Mouse (Mus musculus) heart, embryonic 11.5 days (tissue): ENCODE data around the gene Txndc2. TPM values are rescaled to one million over a fixed set of nuclear protein-coding genes. Genes with fewer than 3 reads are reported as not detected.

Source experiments
- ATAC-seq: fragments of 200-750 bp; cut with Nextera tagmentation; replicated peaks from 2 replicates; pipeline ENCODE4 v1.8.0; 2017; ENCODE audit warnings: moderate library complexity; ENCODE audit not compliant: insufficient number of reproducible peaks, low FRiP score, low TSS enrichment
- H3K27ac ChIP-seq: fragments of 300-500 bp; sonication (generic); 2 replicates; pipeline ENCODE4 v1.5.1; 2014; ENCODE audit warnings: mild to moderate bottlenecking, low read depth, low read length
- H3K27me3 ChIP-seq: fragments of 300-500 bp; sonication (generic); 2 replicates; pipeline ENCODE4 v1.6.1; 2014; ENCODE audit warnings: mild to moderate bottlenecking, low read length, mixed read lengths; ENCODE audit not compliant: control insufficient read depth, insufficient read depth
- H3K36me3 ChIP-seq: fragments of 300-500 bp; sonication (generic); 2 replicates; pipeline ENCODE4 v1.6.1; 2014; ENCODE audit warnings: mild to moderate bottlenecking, low read length, moderate library complexity, mixed read lengths; ENCODE audit not compliant: control insufficient read depth, insufficient read depth
- H3K4me1 ChIP-seq: fragments of 300-500 bp; sonication (generic); 2 replicates; pipeline ENCODE4 v1.6.1; 2014; ENCODE audit warnings: low read length; ENCODE audit not compliant: control insufficient read depth, insufficient read depth
- H3K4me2 ChIP-seq: fragments of 300-500 bp; sonication (generic); 2 replicates; pipeline ENCODE4 v1.6.1; 2014; ENCODE audit warnings: mild to moderate bottlenecking, moderate library complexity
- H3K4me3 ChIP-seq: fragments of 300-500 bp; sonication (generic); 2 replicates; pipeline ENCODE4 v1.5.1; 2014; ENCODE audit warnings: low read depth, low read length
- H3K9ac ChIP-seq: fragments of 300-500 bp; sonication (generic); 2 replicates; pipeline ENCODE4 v1.6.1; 2014; ENCODE audit warnings: mild to moderate bottlenecking, low read depth, low read length, moderate library complexity
- H3K9me3 ChIP-seq: fragments of 300-500 bp; sonication (generic); replicated peaks from 2 replicates; pipeline ENCODE4 v1.6.1; 2016; ENCODE audit warnings: low read length; ENCODE audit not compliant: control insufficient read depth
- WGBS: fragments of 180-500 bp; shearing (Covaris S2); extraction: QIAGEN DNeasy Blood & Tissue Kit; methylation state at CpG from one replicate; pipeline ENCODE4 v1.1.7; 2014; ENCODE audit not compliant: insufficient replicate concordance; 5-methylcytosine and 5-hydroxymethylcytosine counted together
- polyA plus RNA-seq: library from polyadenylated mRNA; unstranded; fragments of >200 nt; fragmentation: Nextera tagmentation; extraction: Ambion mirVana; gene quantifications from 2 replicates; pipeline ENCODE4 v1.2.1, GENCODE M21; 2014

Txndc2 gene
- polyA plus RNA-seq, 1 experiment from 2014 or later, result not detected

DNA sequence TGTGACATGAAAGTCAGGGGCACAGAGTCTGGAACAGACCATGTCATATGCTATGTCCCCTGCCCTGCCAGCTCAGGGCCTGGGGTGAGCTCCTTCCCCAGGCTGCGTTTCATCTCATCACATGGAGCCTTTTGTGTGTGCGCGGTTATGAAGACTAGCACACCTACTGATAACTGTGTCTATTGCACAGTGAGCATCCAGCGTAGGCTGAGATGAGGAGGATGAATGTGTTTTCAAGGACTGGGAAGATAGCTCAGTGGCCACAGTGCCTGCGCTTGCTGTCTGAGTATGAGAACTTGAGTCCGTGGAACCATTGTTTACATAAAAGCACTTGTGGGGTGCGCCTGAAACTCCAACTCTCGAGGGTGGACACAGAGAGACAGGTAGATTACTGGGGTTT is 34.6 kb upstream of the Txndc2 start:
- no peak overlapping the region for H3K9ac ChIP-seq
- no peak overlapping the region for H3K4me2 ChIP-seq
- ATAC-seq, result no peak
- H3K27ac ChIP-seq, result no peak overlapping the region
- no peaks in the 10 kb centered on the region for H3K36me3 ChIP-seq
- no peaks in the 10 kb centered on the region for H3K27me3 ChIP-seq
- H3K9me3 ChIP-seq, result no peaks in the 10 kb centered on the region
- H3K4me1 ChIP-seq, result 0 out of 2 replicates have a peak, but pooled peaks cover 5% of the 10 kb centered on the region
- WGBS, result 88% methylated on average over 8 of the region's 8 CpGs
- no peak overlapping the region for H3K4me3 ChIP-seq

DNA sequence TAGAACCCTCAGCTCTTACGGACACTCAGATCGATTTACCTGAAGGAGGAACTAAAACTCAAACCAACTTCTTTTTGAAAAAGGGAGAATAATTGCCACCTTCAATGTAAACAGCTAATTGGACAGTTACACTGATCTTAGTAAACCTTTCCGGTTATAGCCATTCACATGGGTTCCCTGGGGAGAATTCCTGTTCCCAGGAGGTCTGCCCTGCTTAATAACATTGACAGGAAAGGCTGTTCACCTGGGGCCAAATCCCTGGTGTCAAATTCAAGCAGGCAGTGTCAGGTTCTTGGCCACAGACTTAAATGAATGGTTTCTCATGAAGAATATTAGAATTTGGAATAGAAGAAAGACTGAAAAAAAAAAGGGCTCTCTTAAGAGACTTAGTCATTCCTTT is 34.0 kb upstream of the Txndc2 start:
- no peak overlapping the region for H3K9ac ChIP-seq
- H3K9me3 ChIP-seq, result no peaks in the 10 kb centered on the region
- ATAC-seq, result no peak
- H3K4me1 ChIP-seq, result 0 out of 2 replicates have a peak, but pooled peaks cover 5% of the 10 kb centered on the region
- no peaks in the 10 kb centered on the region for H3K36me3 ChIP-seq
- H3K4me3 ChIP-seq, result no peak overlapping the region
- H3K4me2 ChIP-seq, result no peak overlapping the region
- no peaks in the 10 kb centered on the region for H3K27me3 ChIP-seq
- no peak overlapping the region for H3K27ac ChIP-seq
- WGBS, result 82% methylated on average over 3 of the region's 3 CpGs

DNA sequence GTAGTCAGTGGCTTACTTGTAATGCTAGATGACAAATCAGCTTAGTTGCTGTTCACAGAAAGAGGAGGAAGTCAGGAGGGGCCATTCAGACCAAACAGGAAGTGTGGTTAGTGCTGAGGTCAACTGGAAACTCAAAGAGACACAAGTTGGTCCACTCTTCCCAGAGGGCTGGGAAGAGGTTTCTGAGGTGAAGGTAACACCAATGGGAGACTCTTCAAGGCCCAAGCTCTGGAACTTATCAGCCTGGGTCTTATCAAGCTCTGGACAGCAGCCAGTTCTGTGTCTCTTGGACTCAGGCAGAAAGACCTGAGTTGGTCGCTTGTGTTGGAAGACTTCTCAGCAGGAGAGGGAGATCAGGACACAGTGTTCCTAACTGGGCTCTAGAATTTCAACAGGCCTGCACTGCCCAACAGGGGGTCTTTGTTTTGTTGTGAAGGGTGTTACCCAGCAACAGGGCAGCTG is 32.8 kb upstream of the Txndc2 start:
- no peaks in the 10 kb centered on the region for H3K27me3 ChIP-seq
- no peak overlapping the region for H3K4me2 ChIP-seq
- H3K36me3 ChIP-seq, result no peaks in the 10 kb centered on the region
- H3K4me1 ChIP-seq, result 0 out of 2 replicates have a peak, but pooled peaks cover 5% of the 10 kb centered on the region
- no peak overlapping the region for H3K4me3 ChIP-seq
- 0 out of 2 replicates have a peak overlapping the region, but pooled peaks have one; percentile 12 for H3K27ac ChIP-seq
- H3K9ac ChIP-seq, result no peak overlapping the region
- no peak for ATAC-seq
- H3K9me3 ChIP-seq, result no peaks in the 10 kb centered on the region
- WGBS, result 18% methylated on average over 1 of the region's 1 CpGs

DNA sequence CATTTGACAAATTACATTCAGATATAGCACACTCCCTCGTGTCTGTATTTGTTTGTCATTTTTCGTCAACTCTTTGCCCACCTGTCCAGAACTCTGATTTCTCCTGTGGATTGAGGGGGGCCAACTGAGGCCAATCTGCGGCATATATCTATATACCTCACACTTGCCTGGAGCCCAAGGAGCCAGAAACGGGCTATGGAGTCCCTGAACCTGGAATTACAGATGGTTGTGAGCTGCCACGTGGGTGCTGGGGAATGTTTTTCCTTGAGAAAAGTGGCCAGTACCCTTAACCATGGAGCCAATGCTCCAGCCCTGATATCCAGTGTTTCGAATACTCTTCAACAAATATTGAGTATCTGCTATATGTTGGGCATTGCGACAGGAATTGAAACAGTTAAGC is 31.0 kb upstream of the Txndc2 start:
- H3K36me3 ChIP-seq, result no peaks in the 10 kb centered on the region
- H3K9ac ChIP-seq, result no peak overlapping the region
- no peaks in the 10 kb centered on the region for H3K27me3 ChIP-seq
- ATAC-seq, result no peak
- H3K4me2 ChIP-seq, result no peak overlapping the region
- H3K4me1 ChIP-seq, result 0 out of 2 replicates have a peak, but pooled peaks cover 5% of the 10 kb centered on the region
- 87% methylated on average over 7 of the region's 7 CpGs for WGBS
- no peak overlapping the region for H3K27ac ChIP-seq
- no peak overlapping the region for H3K4me3 ChIP-seq
- no peaks in the 10 kb centered on the region for H3K9me3 ChIP-seq

DNA sequence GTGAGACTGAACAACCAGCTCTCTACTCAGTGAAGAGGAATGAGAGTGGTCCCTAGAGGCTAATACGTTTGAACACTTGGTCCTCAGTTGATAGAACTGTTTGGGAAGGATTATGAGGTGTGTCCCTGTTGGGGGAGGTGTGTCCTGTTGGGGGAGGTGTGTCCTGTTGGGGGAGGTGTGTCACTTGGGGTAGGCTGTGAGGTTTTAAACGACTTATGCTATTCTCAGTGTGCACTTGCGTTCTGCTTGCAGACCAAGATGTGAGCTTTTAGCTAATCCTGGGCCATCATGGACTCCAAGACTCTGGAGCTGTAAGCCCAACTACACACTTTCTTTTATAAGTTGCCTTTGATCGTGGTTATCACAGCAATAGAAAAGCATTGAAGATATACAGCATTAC is 27.1 kb upstream of the Txndc2 start:
- Histone ChIP-seq H3K27me3 (no peaks in the 10 kb centered on the region), H3K4me1 (no peaks in the 10 kb centered on the region), H3K9ac (no peak overlapping the region), H3K27ac (no peak overlapping the region), H3K9me3 (no peaks in the 10 kb centered on the region), H3K4me3 (no peak overlapping the region), H3K36me3 (no peaks in the 10 kb centered on the region), H3K4me2 (no peak overlapping the region)
- no peak for ATAC-seq
- WGBS, result 83% methylated on average over 4 of the region's 4 CpGs

DNA sequence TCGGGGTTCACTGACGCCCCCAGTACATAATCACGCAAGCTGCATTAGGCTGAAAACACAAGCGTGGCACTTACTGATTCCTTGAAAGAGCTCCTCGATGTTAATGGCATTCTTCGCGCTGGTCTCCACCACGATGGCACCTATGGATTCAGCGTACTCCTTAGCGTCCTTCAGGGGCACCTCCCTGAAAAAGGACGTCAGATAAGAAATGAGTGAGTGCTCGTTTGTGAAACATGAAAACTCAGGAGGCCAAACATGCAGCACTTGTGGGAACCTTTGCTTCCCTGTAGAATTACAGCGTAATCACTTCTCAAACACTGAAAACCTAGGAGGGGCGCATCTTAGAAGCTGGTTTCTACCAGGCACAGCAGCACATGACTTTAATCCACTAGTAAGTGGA is 25.8 kb upstream of the Txndc2 start:
- Histone ChIP-seq H3K4me2 (no peak overlapping the region), H3K27me3 (no peaks in the 10 kb centered on the region), H3K9ac (no peak overlapping the region), H3K36me3 (no peaks in the 10 kb centered on the region), H3K9me3 (no peaks in the 10 kb centered on the region), H3K4me1 (no peaks in the 10 kb centered on the region), H3K27ac (no peak overlapping the region), H3K4me3 (no peak overlapping the region)
- WGBS, result 79% methylated on average over 14 of the region's 14 CpGs
- ATAC-seq, result no peak

DNA sequence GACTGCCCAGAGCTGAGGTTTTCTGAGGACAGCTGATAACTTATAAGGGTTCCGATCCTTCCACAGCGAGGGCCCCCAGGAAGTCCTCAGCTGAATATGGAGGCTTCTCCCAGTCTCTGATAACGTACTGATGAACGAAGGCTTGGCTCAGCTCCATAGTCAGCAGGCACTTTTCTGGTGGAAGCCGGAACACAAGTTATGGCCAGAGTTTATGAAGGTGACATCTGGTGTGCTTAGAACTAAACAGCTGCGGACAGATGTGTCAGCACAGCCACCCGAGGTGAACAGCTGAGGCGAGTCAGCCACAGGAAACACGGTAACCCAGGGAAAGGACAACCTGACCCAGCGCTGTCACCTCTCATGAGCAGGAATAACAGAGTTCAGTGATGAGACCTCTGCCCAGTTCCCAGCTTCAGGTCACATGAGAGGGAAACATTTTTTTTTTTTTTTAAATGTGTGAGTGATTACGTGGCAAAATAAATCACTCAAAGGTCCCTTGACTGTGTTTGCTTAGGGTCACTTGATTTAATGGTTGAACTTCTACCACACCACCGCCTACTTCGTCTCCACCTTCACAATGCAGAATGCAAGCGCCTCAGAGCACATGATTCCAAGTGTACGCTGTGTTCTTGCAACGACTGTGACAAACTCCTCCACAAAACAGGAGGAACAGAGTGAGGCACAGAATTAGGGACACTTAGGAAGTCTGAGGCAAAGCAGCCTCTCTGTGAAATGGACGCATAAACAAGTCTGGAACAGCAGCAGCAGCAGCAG is 24.6 kb upstream of the Txndc2 start:
- Histone ChIP-seq H3K9ac (no peak overlapping the region), H3K9me3 (no peaks in the 10 kb centered on the region), H3K4me3 (no peak overlapping the region), H3K27me3 (no peaks in the 10 kb centered on the region), H3K27ac (no peak overlapping the region), H3K4me2 (no peak overlapping the region), H3K36me3 (no peaks in the 10 kb centered on the region), H3K4me1 (no peaks in the 10 kb centered on the region)
- no peak for ATAC-seq
- WGBS, result 67% methylated on average over 17 of the region's 17 CpGs

DNA sequence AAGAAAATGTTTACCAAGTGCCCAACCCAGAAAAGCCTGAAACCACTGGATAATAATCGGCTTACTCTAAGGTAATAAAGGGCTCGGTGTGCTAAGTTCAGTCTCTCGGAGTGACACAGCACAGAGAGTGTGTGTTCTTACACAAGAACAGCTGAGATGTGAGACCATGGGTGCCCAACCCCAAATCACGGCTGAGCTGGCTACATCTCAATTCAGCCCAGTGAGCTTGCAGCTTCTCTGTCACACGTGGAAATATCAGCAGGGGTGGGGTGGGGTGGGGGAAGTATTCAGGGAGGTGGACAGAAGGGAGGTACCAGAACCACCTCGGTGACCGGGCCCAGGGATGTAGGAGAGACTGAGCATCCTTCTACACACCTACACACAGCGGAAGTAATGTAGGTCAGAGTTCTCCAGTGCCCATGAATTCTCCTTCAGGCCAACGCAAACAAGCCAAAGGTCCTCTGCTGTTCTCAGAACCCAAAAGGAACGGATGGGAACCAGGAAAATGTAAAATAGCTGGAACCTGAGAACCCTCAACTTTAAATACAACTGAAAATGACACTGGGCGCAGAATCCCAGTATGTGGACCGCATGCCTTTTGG is 23.9 kb upstream of the Txndc2 start:
- H3K4me2 ChIP-seq, result no peak overlapping the region
- no peak for ATAC-seq
- H3K9me3 ChIP-seq, result no peaks in the 10 kb centered on the region

More for the DNA sequence above, 23.9 kb upstream of the Txndc2 start:
- H3K36me3 ChIP-seq, result no peaks in the 10 kb centered on the region
- H3K9ac ChIP-seq, result no peak overlapping the region
- no peaks in the 10 kb centered on the region for H3K4me1 ChIP-seq
- H3K27me3 ChIP-seq, result no peaks in the 10 kb centered on the region
- no peak overlapping the region for H3K27ac ChIP-seq
- WGBS, result 86% methylated on average over 12 of the region's 12 CpGs
- no peak overlapping the region for H3K4me3 ChIP-seq
